Mouse (Mus musculus): ENCODE measurements around the gene Tmem175.
"Not testable (repeated sequence)": the region's sequence is repeated elsewhere in the genome, so short reads cannot be mapped to it uniquely, and the experiment has no call there.

The Tmem175 gene

DNA sequence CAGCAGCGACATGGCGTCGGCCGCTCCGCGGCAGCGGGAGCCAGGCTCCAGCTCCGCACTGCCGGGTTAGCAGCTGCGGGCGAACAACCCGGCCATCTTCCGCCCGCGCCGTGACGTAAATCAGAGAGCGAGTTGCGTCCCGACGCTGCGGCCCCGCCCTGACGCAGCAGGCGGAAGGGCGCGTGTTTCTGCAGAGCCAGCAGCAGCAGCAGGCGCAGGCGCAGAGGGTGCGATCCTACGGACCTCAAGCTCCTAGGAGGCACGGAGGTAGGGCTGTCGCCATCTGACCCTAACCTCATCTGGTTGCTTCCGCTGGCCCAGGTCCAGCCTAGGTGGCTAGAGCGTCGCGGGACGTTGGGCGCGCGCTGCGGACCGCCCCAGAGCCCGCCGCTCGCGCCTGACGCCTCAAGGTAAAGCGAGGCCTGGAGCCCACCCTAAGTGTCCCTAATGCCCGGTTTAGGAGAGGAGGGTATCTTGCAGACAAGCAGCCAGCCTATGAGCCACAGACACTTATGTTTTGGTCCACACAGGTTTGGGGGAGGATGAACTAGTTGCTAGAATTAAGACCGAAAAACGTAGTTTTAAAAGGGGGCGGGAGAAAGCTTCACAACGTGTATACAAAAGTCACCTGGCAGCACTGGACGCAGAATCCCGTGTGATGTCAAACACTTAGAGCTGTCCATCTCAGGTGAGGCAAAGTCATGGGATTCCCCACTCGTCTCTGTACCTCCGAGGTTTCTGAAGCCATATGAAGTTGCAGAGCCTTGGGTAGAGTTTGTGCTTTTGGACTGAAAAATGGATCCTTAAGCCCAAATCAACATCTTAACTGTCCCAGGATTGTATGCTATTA lies at the start of gene Tmem175, which contains the start of gene Gak:
TSS of gene Tmem175 (plus strand) at position 137 of the 850 bp plus-strand sequence.
TSS of gene Gak (minus strand) at position 122 of the 850 bp plus-strand sequence.
- peak; percentile 65 to 90 for DNase-seq (ENCODE audit: low read depth in 1 of 2, low spot score in 2 of 2)

DNA sequence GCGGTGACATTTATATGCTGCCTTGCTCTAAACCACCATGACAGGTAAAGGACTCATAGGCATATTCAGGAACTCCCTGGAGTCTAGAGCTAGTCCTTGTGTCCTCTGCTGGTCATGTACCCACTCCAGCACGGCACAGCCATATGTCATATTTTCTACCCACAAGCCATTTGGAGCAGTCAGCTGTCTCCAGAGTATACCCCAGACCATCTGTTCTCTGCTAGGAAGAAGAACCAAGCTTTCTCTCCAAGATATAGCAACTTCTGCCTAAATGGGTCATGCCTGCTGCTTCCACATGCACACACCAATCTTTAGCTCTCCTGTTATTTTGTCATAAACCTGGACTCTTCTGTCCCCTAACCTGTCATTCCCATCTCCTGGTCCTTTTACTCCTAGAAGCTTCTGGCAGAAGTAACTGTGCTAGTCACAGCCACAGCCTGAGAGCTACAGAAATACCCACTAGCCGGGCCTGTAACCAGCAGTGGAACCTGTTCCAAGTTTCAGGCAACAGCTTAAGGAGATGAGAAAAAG lies 48.1 kb upstream of the Tmem175 start:
- DNase-seq (ENCODE audit: low read depth in 1 of 2, low spot score in 2 of 2): no peak

DNA sequence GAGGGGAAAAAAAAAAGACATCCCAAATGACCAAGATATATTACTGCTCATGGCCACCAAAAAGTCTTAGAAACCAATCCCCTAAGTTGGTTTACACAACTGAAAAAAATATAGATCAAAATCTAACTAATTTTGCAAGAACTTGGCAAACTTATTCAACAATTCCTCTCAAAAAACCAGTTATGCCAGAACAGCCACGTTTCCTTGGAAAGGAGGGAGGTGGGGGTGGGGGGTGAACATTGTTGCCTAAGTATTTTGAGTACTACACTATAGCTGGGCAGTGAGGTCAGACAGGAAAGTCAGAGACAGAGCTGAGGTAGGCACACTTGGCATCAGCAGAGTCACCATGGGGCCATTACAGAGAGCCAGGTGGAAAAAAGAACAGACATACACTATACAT lies 29.6 kb upstream of the Tmem175 start:
- no peak for DNase-seq (ENCODE audit: low read depth in 1 of 2, low spot score in 2 of 2)

DNA sequence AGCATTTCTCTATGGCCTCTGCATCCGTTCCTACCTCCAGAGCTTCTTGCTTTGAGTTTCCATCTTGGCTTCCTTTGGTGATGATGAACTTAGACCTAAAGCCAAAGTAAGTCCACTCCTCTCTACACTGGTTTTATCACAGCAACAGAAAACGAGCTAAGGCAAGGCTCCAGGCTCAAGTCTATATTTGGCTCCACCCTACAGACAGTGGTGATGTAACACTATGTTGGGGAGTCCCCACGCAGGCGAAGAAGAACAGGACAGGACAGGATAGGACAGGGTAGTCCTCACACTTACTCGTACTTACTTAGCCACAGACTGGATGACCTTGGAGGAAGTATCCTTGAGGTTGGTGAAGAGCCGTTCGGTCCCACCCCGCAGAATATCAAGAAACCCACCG lies 27.0 kb upstream of the Tmem175 start:
- no peak for DNase-seq (ENCODE audit: low read depth in 1 of 2, low spot score in 2 of 2)

DNA sequence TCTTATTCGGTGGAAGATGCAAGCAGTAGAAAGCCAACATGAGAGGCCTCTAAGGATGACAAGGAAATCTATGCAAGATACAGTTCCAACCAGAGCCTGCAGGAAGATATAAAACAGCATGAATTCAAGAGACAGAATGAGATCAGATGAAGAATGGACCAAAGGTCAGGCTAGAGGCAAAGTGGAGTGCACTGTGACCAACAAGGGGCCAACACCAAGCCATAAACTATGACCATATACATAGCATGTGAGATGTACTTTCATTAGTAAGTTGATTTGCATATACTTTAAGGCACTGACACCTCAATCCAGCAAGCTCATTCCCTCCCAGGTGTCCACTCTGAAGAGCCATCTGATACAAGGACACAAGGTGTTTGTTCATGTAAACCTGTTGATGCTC lies 19.1 kb upstream of the Tmem175 start:
- DNase-seq (ENCODE audit: low read depth in 1 of 2, low spot score in 2 of 2): no peak

DNA sequence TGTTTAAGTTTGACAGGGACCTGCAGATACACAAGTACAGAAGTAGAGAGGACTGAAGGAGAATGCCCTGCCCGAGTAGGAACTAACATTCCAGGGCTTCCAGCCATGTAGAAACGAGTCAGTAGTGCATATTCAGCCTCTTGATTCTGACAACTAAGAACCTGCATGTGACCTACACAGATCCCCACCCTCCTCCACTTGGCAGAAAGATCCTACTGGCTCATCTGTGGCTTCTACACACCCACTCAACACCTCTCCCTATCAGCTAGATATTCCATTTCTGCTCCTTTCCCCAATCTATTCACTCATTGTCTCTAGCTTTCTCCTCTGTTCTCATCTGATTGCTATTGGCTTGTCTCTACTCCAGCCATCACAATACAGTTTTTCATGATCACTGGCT lies 7.7 kb upstream of the Tmem175 start:
- DNase-seq (ENCODE audit: low read depth in 1 of 2, low spot score in 2 of 2): no peak

DNA sequence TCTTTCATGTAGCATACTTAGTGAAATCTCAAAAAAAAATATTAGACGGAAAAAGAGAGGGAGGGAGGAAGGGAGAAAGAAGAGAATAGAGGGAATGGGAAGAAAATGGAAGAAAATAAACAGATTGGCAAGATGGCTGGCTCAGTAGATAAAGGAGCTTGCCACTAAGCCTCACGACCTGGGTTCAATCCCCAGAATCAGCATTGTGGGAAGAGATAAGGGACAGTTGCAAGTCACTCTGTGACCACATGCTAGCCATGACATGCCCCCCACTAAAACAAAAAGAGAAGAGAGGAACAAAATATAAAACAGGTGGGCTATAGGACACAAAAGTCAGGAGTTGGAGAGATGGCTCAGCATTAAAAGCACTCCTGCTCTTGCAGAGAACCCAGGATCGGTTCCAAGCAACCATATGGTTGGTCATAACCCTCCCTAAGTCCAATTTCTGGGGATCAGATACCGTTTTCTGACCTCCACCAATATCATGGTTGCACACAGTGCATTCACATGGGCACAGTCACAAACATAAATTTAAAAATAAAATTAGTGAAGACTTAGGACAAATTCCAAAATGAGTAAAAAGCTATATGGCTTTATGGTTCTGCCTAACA lies 3.4 kb upstream of the Tmem175 start:
- no peak for DNase-seq (ENCODE audit: low read depth in 1 of 2, low spot score in 2 of 2)

DNA sequence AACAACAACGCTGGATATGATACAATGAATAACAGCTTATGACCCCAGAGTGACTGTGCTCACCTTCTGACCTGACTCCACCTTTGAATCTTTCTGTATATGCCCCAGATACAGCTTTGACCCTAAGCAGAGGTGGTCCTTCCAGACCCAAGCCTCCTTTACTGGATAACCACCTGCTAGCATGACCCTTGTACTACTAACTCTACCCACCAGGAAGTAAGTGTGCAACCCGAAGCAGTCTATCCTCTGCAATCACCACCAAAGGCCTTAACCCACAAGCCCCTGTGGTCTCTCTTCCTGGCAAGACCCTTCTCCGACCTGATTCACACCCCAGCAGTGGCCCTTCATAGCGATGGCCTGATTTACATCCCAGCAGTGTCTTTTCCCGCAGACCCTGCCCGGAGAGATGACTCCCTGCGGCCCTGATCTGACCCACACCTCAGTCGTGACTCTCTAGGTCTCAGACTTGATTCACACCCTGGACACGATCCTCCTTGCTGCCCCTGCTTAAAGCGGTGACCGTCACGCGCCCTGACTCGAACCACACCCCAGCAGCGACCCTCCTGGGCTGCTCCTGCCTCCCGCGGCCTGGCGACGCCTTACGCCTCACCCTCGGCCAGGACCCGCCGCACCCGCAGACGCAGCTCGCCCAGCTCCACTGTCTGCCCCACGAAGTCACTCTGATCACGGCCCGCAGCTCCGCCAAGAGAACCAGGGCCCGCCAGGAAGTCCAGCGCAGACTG lies 508 bp upstream of the Tmem175 start:
- peak in 1 of 2 experiments; percentile 15 for DNase-seq (ENCODE audit: low read depth in 1 of 2, low spot score in 2 of 2)

DNA sequence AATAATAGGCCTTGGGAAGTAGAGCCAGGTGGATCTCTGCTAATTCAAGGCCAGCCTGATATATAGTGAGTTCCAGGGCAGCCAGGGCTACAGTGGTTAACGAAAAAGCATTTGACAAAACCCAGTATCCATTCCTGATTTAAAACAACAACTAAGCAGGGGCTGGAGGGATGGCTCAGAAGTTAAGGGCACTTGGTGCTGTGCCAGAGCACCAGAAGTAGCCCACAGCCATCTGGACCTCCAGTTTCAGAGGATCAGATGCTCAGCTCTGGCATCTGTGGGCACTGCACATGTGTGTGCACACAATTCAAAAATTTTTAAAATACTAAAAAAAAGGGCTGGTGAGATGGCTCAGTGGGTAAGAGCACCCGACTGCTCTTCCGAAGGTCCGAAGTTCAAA lies 4.1 kb downstream of the Tmem175 start:
- no peak for DNase-seq (ENCODE audit: low read depth in 1 of 2, low spot score in 2 of 2)

DNA sequence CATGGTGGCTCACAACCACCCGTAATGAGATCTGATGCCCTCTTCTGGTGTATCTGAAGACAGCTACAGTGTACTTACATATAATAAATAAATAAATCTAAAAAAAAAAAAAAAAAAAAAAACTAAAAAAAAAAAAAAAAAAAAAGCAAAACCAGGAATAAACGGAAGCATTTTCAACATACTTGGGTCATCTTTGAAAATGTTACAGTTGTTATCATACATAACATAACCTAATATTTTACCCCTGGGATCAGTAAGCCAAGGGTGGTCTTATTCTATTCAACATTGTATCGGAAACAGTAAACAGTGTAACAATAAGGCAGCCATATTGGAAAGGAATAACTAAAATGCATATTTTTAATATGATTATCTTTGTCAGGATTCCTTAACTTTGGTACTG lies 4.5 kb downstream of the Tmem175 start:
- not testable (repeated sequence) for DNase-seq (ENCODE audit: low read depth in 1 of 2, low spot score in 2 of 2)

DNA sequence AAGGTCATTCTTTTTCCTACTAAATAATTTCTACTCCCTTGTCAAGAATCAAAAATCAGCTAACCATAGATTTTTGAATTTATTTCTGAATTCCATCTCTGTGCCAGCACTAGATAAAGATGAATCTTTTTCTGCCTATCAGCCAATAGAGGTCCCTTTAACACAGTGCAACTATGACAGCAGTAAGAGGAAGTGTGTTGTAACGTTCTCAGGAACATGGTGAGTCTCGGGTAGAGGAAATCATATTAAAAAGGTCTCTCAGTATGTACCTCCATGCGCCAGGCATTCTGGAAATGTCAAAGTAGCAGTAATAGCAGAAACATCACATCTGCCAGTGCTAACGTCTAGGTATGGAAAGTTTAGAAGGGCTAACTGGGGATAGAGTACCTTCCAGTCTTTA lies 6.6 kb downstream of the Tmem175 start:
- no peak for DNase-seq (ENCODE audit: low read depth in 1 of 2, low spot score in 2 of 2)

DNA sequence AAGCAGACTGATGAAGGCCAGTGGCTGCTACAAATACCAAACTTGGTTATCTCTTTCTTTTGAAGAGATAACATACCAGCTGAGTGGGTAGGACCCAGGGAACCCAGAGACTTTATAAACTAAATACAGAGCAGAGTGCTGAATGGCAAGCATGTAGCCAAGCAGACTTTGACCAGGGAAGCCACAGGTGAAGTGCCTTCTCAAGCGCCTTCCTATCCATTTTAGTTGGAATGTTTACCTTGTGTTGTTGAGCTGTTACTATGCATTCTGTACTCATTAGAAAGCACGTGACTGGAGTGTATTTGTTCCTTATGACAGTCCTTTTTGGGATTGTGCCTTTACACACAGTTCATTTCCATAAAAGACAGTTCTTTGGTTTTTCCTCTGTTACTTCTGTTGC lies 14.1 kb downstream of the Tmem175 start:
- no peak for DNase-seq (ENCODE audit: low read depth in 1 of 2, low spot score in 2 of 2)

DNA sequence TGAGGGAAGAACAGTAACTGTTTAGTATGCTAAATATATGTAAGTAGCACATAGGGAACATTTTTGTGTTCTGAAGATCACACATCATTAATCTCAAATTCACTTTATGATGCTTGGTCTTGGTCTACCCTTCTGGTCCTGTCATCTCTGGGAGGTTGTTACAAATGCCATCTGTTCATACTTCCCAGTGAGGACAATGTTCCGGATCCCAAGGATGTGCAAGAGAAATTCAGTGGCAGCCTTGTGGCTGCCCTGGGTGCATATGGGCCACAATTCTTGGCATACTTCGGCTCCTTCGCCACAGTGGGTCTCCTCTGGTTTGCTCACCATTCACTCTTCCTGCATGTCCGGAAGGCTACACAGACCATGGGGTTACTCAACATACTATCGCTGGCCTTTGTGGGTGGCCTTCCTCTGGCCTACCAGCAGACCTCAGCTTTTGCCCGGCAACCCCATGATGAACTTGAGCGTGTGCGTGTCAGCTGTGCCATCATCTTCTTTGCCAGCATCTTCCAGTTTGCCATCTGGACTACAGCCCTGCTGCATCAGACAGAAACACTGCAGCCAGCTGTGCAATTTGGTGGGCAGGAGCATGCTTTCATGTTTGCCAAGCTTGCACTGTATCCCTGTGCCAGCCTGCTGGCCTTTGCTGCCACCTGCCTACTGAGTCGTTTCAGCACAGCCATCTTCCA lies 16.2 kb downstream of the Tmem175 start:
- no peak for DNase-seq (ENCODE audit: low read depth in 1 of 2, low spot score in 2 of 2)

DNA sequence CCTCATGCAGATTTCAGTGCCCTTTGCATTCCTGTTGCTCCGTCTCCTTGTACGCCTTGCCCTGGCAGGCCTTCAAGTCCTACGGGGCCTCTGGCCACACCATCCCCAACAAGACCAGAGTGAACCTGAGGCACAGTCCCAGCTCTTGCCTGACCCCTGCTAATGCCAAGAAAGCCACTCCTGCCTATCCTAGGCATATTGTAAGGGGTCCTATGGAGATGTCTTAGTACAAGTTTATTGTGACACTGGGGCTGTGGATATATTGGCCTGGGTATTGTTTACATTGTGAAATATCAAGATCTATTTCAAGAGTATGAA lies 16.7 kb downstream of the Tmem175 start:
- DNase-seq (ENCODE audit: low read depth in 1 of 2, low spot score in 2 of 2): no peak

DNA sequence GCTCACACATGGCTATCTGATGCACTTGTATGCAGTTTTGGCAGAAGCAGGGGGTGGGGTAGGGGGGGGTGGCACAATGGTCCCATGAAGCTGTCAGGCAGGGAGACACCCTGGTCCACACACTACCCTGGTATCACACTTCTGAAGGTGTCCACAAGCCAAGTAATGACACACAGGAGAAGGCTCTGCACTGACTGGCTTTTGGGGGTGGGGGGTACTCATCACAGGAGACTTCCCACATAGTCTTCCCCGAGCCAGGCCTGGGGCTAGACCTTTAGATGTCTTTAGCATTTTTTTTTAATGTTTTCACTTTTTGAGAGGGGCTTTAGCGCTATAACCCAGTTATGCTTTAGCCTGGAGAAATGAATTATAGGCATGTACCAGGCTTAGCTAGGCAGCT lies 17.7 kb downstream of the Tmem175 start:
- no peak for DNase-seq (ENCODE audit: low read depth in 1 of 2, low spot score in 2 of 2)

DNA sequence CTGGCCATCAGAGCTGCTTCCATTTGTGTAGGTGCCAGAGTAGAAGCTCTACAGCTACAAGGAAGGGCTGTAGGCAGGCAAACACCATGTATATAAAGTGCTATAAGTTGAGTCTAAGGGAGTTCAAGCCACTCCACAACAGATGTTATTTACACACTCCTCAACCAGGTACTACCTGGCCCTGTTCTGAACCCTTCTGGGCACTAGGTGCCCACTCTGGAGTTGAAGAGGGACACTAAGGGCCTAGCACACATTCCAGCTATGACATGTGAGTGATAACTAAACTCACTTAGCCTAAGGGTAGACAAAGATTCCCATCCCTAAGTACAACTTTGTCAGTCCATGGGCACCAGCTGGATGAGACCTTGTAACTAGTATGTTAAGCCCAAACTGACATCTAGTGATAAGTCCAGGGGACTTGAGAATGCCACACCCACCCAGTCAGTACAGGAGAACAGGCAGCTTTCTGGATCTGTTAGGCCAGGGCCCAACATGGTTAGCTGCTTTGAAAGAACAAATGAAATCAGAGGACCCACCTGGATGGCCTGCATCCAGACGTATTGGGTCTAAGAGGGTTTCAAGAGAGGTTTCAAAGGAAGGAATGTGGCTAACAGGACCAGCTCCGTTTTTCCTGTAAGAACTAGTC lies 18.4 kb downstream of the Tmem175 start:
- no peak for DNase-seq (ENCODE audit: low read depth in 1 of 2, low spot score in 2 of 2)

DNA sequence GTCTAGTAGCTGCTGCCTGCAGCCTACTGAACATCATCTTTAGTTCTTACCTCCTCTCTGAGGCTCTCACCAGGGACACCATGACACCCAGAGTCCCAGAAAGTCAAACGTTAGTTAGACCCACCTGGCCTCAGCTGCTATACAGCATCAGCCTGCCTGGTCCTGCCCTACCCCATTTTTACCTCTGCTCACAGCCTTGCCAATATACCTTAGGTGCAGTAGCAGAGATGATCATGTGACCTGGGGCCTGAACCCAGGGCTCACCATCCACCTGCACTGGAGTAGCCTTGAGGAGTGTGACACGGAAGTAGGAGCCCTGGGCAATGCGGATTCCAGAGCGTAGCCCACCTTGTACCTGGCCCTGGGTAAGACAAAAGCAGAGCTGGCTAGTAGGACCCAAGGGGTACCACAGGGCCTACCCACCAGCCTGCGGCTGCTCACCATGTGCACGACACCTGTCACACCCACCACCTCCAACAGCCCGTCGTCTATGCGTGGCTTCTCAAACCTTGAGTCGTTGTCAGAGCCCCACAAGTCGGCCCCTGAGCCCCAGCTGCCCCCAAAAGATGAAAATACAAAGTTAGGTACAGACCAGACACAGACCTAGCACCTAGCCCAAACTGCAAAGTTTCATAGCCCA lies 19.5 kb downstream of the Tmem175 start:
- DNase-seq (ENCODE audit: low read depth in 1 of 2, low spot score in 2 of 2): no peak

DNA sequence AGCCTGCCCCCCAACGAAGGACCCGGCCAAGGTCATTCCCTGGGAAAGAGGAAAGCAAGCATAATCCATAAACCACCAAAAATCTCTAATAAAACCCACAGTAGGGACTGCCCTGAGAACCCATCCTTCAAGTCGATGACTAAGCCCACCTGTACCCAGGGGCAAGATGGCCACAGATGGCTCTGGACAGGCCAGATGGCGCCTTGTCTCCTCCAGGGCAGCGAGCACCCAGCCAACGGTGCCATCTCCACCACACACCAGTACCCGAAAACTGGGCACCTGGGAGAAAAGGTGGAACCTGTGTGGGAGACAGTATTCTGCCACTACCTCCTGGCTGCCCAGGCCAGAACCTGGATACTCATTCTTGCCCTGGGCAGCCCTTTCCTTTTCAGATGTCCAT lies 20.8 kb downstream of the Tmem175 start:
- no peak for DNase-seq (ENCODE audit: low read depth in 1 of 2, low spot score in 2 of 2)

DNA sequence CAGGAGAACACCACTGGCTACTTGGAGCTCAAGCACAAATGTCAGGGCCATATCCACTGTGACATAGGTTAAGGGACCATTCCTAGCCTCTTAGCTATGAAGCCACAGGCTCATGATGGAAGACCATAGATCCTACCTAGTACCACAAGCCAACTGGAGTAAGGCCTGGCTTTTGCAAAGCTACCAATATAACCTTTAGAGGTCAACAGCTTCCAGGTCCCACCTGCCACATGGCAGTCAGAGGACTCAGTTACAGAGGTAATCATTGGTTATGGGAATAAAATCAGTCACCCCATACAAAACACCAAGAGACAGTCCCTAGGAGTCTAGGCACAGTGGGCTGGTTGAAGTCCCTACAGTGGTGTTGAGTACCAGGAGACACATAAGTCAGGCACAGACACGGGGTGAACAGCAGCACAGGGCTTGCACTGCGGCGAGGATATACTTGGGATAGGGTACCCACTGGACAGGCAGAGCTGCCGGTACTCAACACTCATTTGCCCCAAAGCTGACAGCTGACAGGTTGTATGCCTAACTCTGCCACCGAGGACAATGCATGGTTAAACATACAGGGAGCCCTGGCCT lies 21.7 kb downstream of the Tmem175 start:
- DNase-seq (ENCODE audit: low read depth in 1 of 2, low spot score in 2 of 2): no peak

DNA sequence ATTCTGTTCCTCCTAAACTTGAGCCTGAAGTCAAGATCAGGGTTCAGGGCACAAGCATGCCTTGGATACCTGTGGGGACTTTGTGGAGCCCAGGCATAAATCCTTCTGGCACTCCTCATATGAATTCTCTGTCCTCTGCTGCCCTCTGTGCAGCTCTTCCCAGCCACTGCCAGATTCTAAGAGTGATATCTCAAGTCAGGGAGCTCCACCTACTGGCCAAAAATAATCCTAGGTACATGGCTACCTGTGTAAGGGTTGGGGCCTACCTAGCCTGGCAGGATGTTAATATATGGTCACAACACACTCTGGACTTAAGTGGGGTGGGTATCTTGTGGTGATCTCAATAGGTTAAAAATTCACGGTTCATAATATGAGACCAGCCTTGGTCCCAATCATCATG lies 22.3 kb downstream of the Tmem175 start:
- DNase-seq (ENCODE audit: low read depth in 1 of 2, low spot score in 2 of 2): no peak

All from monocyte, adult 2 months (primary cell).